Mouse (Mus musculus) bone marrow macrophage, adult 2 months (primary cell): Measurements from ENCODE around the gene Cirbp. TPM values are rescaled to one million over a fixed set of nuclear protein-coding genes. Genes with fewer than 3 reads are reported as not detected.

Experiments
- H3K27ac ChIP-seq: 2 replicates; pipeline ENCODE4 v1.5.1; 2012; ENCODE audit warnings: low read depth, low read length; ENCODE audit not compliant: insufficient read depth
- H3K4me1 ChIP-seq: 2 replicates; pipeline ENCODE4 v1.6.1; 2012; ENCODE audit warnings: low read length; ENCODE audit not compliant: control insufficient read depth, insufficient read depth
- H3K4me3 ChIP-seq: 2 replicates; pipeline ENCODE4 v1.5.1; 2012; ENCODE audit warnings: mild to moderate bottlenecking, low read length, moderate library complexity; ENCODE audit not compliant: insufficient read depth
- CTCF ChIP-seq: IDR thresholded peaks from 2 replicates; pipeline ENCODE4 v1.5.1; 2012; ENCODE audit warnings: low read depth, mild to moderate bottlenecking, low read length, moderate library complexity
- POLR2A ChIP-seq: IDR thresholded peaks from 2 replicates; pipeline ENCODE4 v1.6.1; 2012; ENCODE audit warnings: mild to moderate bottlenecking, low read depth, low read length, borderline replicate concordance
- polyA plus RNA-seq: library from polyadenylated mRNA; stranded (reverse); fragments of >200 nt; gene quantifications from 2 replicates; pipeline ENCODE4 v1.2.4, GENCODE M21; 2012; ENCODE audit not compliant: missing spikeins, insufficient read depth, insufficient read length

The Cirbp gene
- polyA plus RNA-seq, 1 experiment = 48.0 TPM

DNA sequence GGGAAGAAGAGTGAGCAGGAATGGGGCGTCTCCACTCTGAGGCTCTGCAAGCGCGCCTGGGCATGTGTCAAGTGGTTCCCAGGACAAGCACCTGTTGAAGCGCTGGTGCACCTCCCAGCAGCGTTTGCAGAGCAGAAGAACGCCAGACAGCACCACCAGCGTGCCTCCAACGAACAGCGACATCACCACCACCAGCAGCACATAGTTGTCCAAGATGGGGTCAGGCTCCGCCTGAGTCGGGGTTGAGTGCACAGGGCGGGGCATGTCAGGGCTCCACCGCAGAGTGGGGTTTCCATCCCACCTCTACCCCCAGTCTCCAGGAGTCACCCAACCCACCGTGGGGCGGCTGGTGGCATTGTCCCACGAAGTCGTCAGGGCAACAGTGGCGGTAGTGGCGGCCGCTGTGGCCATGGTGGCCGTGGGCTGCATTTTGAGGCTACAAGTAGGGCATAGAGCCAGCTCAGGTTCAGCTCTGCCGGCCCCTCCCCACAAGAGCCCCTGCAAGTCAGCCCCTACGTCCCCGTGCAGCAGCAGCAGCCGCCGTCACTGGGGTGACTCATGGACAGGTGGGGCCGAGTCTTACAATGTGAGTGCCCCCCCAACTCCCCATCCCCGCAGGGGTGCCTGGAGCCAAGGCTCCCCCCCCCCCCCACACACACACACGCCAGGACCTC is 28.7 kb upstream of the Cirbp start:
- H3K4me3 ChIP-seq = no peak overlapping the region
- H3K27ac ChIP-seq = no peak overlapping the region
- peaks cover 6% of the 10 kb centered on the region for H3K4me1 ChIP-seq
- TF ChIP-seq POLR2A (no peak), CTCF (no peak)

DNA sequence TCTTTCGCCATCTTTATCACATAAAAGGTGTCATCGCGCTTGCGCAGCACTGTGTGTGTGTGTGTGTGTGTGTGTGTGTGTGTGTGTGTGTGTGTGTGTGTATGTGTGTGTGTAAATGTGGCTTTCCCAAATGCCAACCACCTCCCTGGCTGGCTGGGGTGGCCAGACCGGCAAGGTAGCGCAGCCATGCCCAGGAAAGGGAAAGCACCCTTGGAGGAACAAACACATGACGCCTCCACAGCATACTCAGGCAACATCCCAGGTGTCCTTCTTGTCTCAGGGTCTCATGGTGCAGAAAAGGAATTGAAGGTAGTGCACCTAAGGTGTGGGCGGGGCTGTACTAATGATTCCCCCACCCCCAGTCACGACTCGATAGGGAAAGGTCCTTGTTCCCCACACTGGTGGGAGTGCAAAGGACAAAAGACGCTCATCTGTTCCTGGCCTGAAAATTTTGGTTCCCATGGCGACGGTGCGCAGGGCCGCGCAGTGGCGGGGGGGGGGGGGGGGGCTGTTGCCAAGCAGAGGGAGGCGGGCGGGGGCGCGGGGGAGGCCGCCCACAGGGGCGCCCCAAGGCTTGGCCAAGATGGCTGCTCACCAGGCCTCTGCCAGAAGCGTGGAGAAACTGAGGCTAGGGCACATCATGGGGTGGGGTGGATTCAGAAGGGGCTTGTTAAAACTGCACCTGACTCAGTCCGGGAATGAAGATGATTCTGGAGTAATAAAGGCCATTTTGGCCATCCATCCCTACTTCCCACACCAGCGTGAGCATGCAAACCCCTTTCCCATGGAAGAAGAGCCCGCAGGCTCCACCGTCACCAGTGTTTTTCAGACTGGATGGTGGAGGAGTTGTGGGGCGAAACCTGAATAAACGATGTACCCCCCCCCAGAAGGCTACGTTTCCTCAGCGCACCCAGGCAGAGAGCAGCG is 27.9 kb upstream of the Cirbp start:
- Histone ChIP-seq H3K4me3 (peak overlapping the region; percentile 60), H3K4me1 (peaks cover 6% of the 10 kb centered on the region), H3K27ac (no peak overlapping the region)
- no peak for TF ChIP-seq CTCF
- TF ChIP-seq POLR2A = no peak

DNA sequence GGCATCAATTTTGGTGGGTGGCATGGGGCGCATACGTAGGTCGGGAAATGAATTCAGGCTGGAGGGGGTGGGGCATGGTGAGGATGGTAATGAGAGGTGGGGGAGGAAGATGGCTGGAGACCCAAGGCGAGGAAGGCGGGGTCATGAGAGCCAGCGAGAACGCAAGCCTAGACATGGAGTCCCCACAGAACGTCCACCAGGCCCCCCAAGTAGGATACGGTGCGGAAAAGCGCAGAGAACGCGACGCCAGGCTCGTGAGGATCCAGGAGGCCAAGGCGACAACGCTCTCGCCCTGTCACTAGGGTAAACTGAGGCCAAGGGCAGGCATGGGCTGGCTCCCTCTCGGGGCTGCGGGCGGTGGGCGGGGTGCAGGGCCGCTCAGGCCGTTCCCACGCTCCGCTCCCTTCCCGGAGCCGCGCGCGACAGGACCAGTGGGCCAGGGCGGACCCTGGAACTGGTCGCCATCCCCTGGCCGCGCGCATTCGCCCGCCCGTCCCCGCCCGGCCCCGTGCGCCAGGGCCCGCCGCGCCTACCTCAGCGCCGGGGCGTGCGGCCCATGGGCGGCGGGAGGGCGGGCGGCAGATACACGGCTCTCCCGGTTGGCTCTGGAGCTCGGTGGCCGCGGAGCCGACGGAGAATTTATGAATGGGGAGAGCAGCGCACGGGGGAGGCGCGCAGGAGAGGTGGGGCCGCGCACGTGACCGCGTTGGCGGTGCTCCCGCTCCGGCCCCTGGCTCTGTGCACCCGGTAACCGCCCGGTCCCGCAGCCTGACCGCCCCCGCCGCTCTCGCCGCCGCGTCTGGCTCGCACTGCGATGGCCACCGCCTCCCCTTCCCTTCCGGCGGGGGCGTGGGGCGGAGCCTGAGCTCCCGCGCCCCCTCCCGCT is 27.0 kb upstream of the Cirbp start, which contains the start of gene Atp5d:
TSS of gene Atp5d (plus strand) at position 80 of the 886 bp plus-strand sequence.
- Histone ChIP-seq H3K4me1 (peaks cover 4% of the 10 kb centered on the region), H3K4me3 (peak within 1 kb of the TSS; percentile 60), H3K27ac (no peak within 1 kb of the TSS)
- no peak for TF ChIP-seq CTCF
- TF ChIP-seq POLR2A = no peak

DNA sequence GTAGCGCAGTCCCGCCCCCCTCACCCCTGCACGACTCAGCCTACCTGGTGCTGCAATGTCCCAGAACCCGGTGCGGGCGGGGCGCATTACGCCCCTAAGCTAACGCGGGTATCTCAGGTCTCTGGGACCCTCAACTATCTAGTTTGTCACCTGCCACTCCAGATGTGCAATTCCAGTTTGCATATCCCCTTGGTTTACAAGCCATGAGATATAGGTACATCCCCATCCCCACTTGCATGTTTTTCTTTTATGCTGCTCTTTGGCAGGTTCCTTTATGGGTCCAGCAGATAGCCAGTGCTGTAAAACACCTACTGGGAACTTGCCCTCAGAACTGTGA is 26.4 kb upstream of the Cirbp start:
- Histone ChIP-seq H3K4me1 (peaks cover 4% of the 10 kb centered on the region), H3K4me3 (peak overlapping the region; percentile 60), H3K27ac (no peak overlapping the region)
- TF ChIP-seq CTCF = no peak
- TF ChIP-seq POLR2A = no peak

DNA sequence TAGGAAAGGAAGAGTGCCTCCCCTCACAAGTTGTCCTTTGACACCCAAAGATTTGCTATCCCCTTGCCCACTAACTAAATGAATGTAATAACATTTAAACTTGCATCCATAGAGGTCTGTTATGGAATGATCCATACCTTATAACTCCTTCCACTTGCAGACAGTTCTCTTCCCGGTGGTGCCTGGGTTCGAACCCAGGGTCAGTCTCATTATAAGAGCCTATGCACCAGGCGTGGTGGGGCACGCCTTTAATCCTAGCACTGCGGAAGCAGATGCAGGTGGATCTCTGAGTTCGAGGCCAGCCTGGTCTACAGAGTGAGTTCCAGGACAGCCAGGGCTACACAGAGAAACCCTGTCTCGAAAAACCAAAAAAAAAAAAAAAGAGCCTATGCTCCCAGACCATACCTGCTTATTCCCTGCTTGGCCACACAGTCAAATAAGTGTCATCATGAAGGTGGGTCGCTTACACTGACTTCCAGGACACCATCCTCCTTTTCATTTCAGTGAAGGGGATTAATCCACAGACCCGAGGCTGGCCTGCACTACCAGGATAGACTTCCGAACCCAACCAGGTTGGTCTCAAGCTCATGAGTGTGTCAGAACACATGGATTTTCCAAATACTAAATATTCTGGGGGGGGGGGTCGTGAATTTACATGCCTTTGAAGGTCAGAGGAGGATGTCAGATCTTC is 25.7 kb upstream of the Cirbp start:
- Histone ChIP-seq H3K27ac (no peak overlapping the region), H3K4me1 (peaks cover 4% of the 10 kb centered on the region), H3K4me3 (no peak overlapping the region)
- TF ChIP-seq CTCF = no peak
- no peak for TF ChIP-seq POLR2A

DNA sequence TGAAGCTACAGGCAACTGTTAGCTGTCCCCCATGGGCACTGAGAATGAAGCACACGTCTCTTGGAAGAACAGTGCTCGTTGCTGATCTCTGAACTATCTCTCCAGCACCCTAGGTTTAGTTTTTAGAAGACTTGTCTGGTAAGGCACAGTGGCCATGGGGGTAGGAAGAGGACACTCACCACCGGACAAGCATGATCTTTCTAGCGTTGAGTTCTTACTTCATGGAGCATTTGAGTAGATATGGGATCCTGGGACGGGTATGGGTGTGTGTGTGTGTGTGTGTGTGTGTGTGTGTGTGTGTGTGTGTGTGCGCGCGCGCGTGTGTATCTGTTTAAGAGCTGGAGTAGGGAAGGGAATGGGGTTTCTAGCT is 25.1 kb upstream of the Cirbp start, which contains the start of gene Cbarp:
TSS of gene Cbarp (minus strand) at position 170 of the 370 bp plus-strand sequence.
- no peak for TF ChIP-seq CTCF
- no peak for TF ChIP-seq POLR2A
- Histone ChIP-seq H3K27ac (peak within 1 kb of the TSS; percentile 23), H3K4me3 (peak within 1 kb of the TSS; percentile 50), H3K4me1 (peaks cover 4% of the 10 kb centered on the region)

DNA sequence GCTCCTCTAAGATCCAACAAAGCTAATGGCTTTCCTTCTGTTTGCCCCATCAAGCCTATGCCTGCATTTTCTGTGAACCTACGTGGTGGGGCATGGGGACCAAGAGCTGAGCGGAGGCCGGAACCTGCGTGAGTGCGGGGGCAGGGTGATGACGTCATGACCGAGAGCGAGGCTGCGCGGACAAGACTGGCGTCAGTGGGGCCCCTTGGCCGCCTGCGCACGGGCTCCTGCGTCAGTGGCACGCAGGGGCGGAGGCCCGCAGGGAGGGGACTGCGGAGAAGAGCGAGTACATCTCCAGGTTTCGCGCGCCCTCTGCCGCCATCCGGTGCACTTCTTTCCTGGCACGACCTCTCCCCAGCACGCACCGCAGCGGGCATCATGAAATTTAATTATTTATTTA is 24.5 kb upstream of the Cirbp start:
- TF ChIP-seq CTCF = 0 out of 2 replicates have a peak, but pooled peaks have one; percentile 35
- TF ChIP-seq POLR2A = no peak
- Histone ChIP-seq H3K4me3 (peak overlapping the region; percentile 50), H3K27ac (peak overlapping the region; percentile 23), H3K4me1 (peaks cover 4% of the 10 kb centered on the region)

DNA sequence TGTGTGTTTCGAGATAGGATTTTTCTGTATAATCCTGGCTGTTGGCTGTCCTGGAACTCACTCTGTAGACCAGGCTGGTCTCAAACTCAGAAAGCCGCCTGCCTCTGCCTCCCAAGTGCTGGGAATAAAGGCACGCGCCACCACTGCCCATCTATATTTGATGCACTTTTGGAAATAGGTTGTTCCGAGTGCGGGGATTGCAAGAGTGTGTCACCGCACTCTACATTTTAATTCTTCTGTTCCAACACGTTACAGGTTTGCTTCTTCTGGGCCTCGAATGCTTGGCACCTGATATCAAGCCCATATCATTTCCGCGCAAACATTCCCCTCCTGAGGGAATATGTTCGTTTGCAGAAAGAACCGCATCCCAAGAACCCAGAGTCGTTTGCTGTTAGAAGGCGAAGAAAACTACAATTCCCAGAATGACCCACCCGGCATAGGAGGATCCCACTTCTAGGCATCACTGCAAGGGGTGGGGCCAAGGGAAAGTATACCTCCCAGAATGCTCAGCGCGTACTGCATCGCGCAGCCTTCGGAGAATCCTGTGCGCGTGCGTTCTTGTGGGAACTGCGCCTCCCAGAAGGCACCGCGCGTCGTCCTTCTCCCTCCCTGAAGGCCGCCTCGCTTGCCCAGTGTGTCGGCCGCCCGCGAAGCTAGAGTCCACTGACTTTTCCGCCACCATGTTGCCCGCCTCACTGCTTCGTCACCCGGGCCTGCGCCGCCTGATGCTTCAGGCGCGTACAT is 23.8 kb upstream of the Cirbp start:
- TF ChIP-seq POLR2A (no peak), CTCF (no peak)
- peak overlapping the region; percentile 57 for H3K27ac ChIP-seq
- H3K4me1 ChIP-seq = peaks cover 4% of the 10 kb centered on the region

DNA sequence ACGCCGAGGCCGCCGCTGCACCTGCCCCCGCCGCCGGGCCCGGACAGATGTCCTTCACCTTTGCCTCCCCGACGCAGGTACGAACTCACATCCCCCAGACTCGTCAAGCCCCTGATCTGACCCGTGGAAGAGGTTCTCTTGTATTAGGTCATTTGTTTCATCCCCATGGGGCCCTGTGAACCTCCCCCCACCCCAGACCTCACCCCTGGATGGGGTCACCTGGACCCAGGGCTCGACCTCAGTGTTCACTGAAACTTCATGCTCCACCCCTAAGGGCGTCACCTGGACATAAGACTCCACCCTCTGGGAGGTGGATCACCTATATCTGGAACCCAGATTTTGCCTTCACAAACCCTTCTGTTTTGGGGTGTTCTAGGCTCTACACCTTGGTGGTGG is 23.3 kb upstream of the Cirbp start:
- Histone ChIP-seq H3K27ac (peak overlapping the region; percentile 57), H3K4me1 (peaks cover 5% of the 10 kb centered on the region), H3K4me3 (peak overlapping the region; percentile 74)
- TF ChIP-seq CTCF = no peak
- no peak for TF ChIP-seq POLR2A

More for the DNA sequence above, 23.8 kb upstream of the Cirbp start:
- H3K4me3 ChIP-seq = peak overlapping the region; percentile 74
